Mouse (Mus musculus): ENCODE measurements at regions not wholly inside any gene's neighbourhood (a gene's known extent, or its start where the extent isn't known, plus 50 kb on each side); places are given as distances from the start of the nearest gene placed in this dataset.

GRCm38 (mm10) chr10:97159396-97159760, 320.0 kb upstream of the Dcn start:
- Histone ChIP-seq H3K27ac (ENCODE audit: low read depth, low read length) (no peak overlapping the region; the same call in 1 of the 2 replicates), H3K36me3 (ENCODE audit: control insufficient read depth, insufficient read depth, low read length) (no peaks in the 10 kb centered on the region), H3K9ac (ENCODE audit: low read depth, low read length) (no peak overlapping the region), H3K27me3 (replicated peaks; ENCODE audit: control insufficient read depth, insufficient read depth, low read length) (no peaks in the 10 kb centered on the region), H3K4me1 (ENCODE audit: control insufficient read depth, insufficient read depth, low read depth, low read length) (0 out of 2 replicates have a peak, but pooled peaks cover 3% of the 10 kb centered on the region), H3K4me3 (ENCODE audit: low read length) (no peak overlapping the region), H3K4me2 (ENCODE audit: low read length) (no peak overlapping the region), H3K9me3 (ENCODE audit: control insufficient read depth, low read length) (no peaks in the 10 kb centered on the region)
- peak; percentile 77 for ATAC-seq
- 35% methylated on average over 1 of the region's 1 CpGs for WGBS

- no peaks in the 10 kb centered on the region for H3K27me3 ChIP-seq (replicated peaks; ENCODE audit: control insufficient read depth, insufficient read depth, low read length)
- 51% methylated on average over 10 of the region's 10 CpGs for WGBS
- H3K27ac ChIP-seq (ENCODE audit: low read depth, low read length), result peak overlapping the region; percentile 14; the same call in 1 of the 2 replicates
- H3K4me3 ChIP-seq (ENCODE audit: low read length), result no peak overlapping the region
- no peak overlapping the region for H3K4me2 ChIP-seq (ENCODE audit: low read length)
- 0 out of 2 replicates have a peak, but pooled peaks cover 3% of the 10 kb centered on the region for H3K4me1 ChIP-seq (ENCODE audit: control insufficient read depth, insufficient read depth, low read depth, low read length)
- H3K9ac ChIP-seq (ENCODE audit: low read depth, low read length), result no peak overlapping the region
- no peaks in the 10 kb centered on the region for H3K9me3 ChIP-seq (ENCODE audit: control insufficient read depth, low read length)
- no peaks in the 10 kb centered on the region for H3K36me3 ChIP-seq (ENCODE audit: control insufficient read depth, insufficient read depth, low read length)
- peak; percentile 67 for ATAC-seq
Observed at GRCm38 (mm10) chr10:97159831-97160575, 319.4 kb upstream of the Dcn start.

- H3K27me3 ChIP-seq (replicated peaks; ENCODE audit: control insufficient read depth, insufficient read depth, low read length), result no peaks in the 10 kb centered on the region
- 0 out of 2 replicates have a peak, but pooled peaks cover 3% of the 10 kb centered on the region for H3K4me1 ChIP-seq (ENCODE audit: control insufficient read depth, insufficient read depth, low read depth, low read length)
- 46% methylated on average over 2 of the region's 2 CpGs for WGBS
- no peak overlapping the region for H3K27ac ChIP-seq (ENCODE audit: low read depth, low read length)
- ATAC-seq, result no peak
- H3K9me3 ChIP-seq (ENCODE audit: control insufficient read depth, low read length), result no peaks in the 10 kb centered on the region
- no peak overlapping the region for H3K4me3 ChIP-seq (ENCODE audit: low read length)
- no peak overlapping the region for H3K9ac ChIP-seq (ENCODE audit: low read depth, low read length)
- no peak overlapping the region for H3K4me2 ChIP-seq (ENCODE audit: low read length)
- H3K36me3 ChIP-seq (ENCODE audit: control insufficient read depth, insufficient read depth, low read length), result no peaks in the 10 kb centered on the region
Observed at GRCm38 (mm10) chr10:97160892-97161291, 318.5 kb upstream of the Dcn start.

- WGBS, result 54% methylated on average over 3 of the region's 3 CpGs
- Histone ChIP-seq H3K27ac (ENCODE audit: low read depth, low read length) (no peak overlapping the region), H3K9me3 (ENCODE audit: control insufficient read depth, low read length) (no peaks in the 10 kb centered on the region), H3K9ac (ENCODE audit: low read depth, low read length) (no peak overlapping the region), H3K4me2 (ENCODE audit: low read length) (no peak overlapping the region), H3K27me3 (replicated peaks; ENCODE audit: control insufficient read depth, insufficient read depth, low read length) (no peaks in the 10 kb centered on the region), H3K4me1 (ENCODE audit: control insufficient read depth, insufficient read depth, low read depth, low read length) (no peaks in the 10 kb centered on the region), H3K4me3 (ENCODE audit: low read length) (no peak overlapping the region), H3K36me3 (ENCODE audit: control insufficient read depth, insufficient read depth, low read length) (no peaks in the 10 kb centered on the region)
- no peak for ATAC-seq
Observed at GRCm38 (mm10) chr10:97178468-97178867, 300.9 kb upstream of the Dcn start.

- Histone ChIP-seq H3K9me3 (ENCODE audit: control insufficient read depth, low read length) (no peaks in the 10 kb centered on the region), H3K9ac (ENCODE audit: low read depth, low read length) (no peak overlapping the region), H3K27me3 (replicated peaks; ENCODE audit: control insufficient read depth, insufficient read depth, low read length) (no peaks in the 10 kb centered on the region), H3K27ac (ENCODE audit: low read depth, low read length) (no peak overlapping the region), H3K4me1 (ENCODE audit: control insufficient read depth, insufficient read depth, low read depth, low read length) (no peaks in the 10 kb centered on the region), H3K4me3 (ENCODE audit: low read length) (no peak overlapping the region), H3K4me2 (ENCODE audit: low read length) (no peak overlapping the region), H3K36me3 (ENCODE audit: control insufficient read depth, insufficient read depth, low read length) (no peaks in the 10 kb centered on the region)
- no peak for ATAC-seq
Observed at GRCm38 (mm10) chr10:97189696-97190095, 289.7 kb upstream of the Dcn start.

GRCm38 (mm10) chr10:97211238-97211695, 268.1 kb upstream of the Dcn start:
- H3K27ac ChIP-seq (ENCODE audit: low read depth, low read length), result no peak overlapping the region

GRCm38 (mm10) chr10:97211785-97212398, 267.5 kb upstream of the Dcn start:
- peak; percentile 54; the same call in 1 of the 2 replicates for ATAC-seq
- 66% methylated on average over 7 of the region's 7 CpGs for WGBS
- peak overlapping the region; percentile 23 for H3K27ac ChIP-seq (ENCODE audit: low read depth, low read length)

More at GRCm38 (mm10) chr10:97211238-97211695, 268.1 kb upstream of the Dcn start:
- no peak overlapping the region for H3K4me2 ChIP-seq (ENCODE audit: low read length)
- H3K9me3 ChIP-seq (ENCODE audit: control insufficient read depth, low read length), result no peaks in the 10 kb centered on the region
- ATAC-seq, result peak; percentile 60
- 38% methylated on average over 4 of the region's 4 CpGs for WGBS
- no peaks in the 10 kb centered on the region for H3K27me3 ChIP-seq (replicated peaks; ENCODE audit: control insufficient read depth, insufficient read depth, low read length)
- no peak overlapping the region for H3K4me3 ChIP-seq (ENCODE audit: low read length)
- no peak overlapping the region for H3K9ac ChIP-seq (ENCODE audit: low read depth, low read length)
- H3K36me3 ChIP-seq (ENCODE audit: control insufficient read depth, insufficient read depth, low read length), result no peaks in the 10 kb centered on the region
- H3K4me1 ChIP-seq (ENCODE audit: control insufficient read depth, insufficient read depth, low read depth, low read length), result peaks cover 3% of the 10 kb centered on the region; the same call in 1 of the 2 replicates

GRCm38 (mm10) chr10:97219474-97219873, 259.9 kb upstream of the Dcn start:
- Histone ChIP-seq H3K9ac (ENCODE audit: low read depth, low read length) (no peak overlapping the region), H3K4me2 (ENCODE audit: low read length) (no peak overlapping the region), H3K4me1 (ENCODE audit: control insufficient read depth, insufficient read depth, low read depth, low read length) (no peaks in the 10 kb centered on the region), H3K27me3 (replicated peaks; ENCODE audit: control insufficient read depth, insufficient read depth, low read length) (no peaks in the 10 kb centered on the region), H3K4me3 (ENCODE audit: low read length) (no peak overlapping the region), H3K27ac (ENCODE audit: low read depth, low read length) (no peak overlapping the region), H3K9me3 (ENCODE audit: control insufficient read depth, low read length) (no peaks in the 10 kb centered on the region), H3K36me3 (ENCODE audit: control insufficient read depth, insufficient read depth, low read length) (no peaks in the 10 kb centered on the region)
- 0 out of 2 replicates have a peak, but pooled peaks have one; percentile 30 for ATAC-seq
- WGBS, result 59% methylated on average over 3 of the region's 3 CpGs

More at GRCm38 (mm10) chr10:97211785-97212398, 267.5 kb upstream of the Dcn start:
- Histone ChIP-seq H3K36me3 (ENCODE audit: control insufficient read depth, insufficient read depth, low read length) (no peaks in the 10 kb centered on the region), H3K4me2 (ENCODE audit: low read length) (no peak overlapping the region), H3K4me1 (ENCODE audit: control insufficient read depth, insufficient read depth, low read depth, low read length) (peaks cover 3% of the 10 kb centered on the region; the same call in 1 of the 2 replicates), H3K9me3 (ENCODE audit: control insufficient read depth, low read length) (no peaks in the 10 kb centered on the region), H3K4me3 (ENCODE audit: low read length) (no peak overlapping the region), H3K9ac (ENCODE audit: low read depth, low read length) (no peak overlapping the region), H3K27me3 (replicated peaks; ENCODE audit: control insufficient read depth, insufficient read depth, low read length) (no peaks in the 10 kb centered on the region)

- Histone ChIP-seq H3K27me3 (replicated peaks; ENCODE audit: control insufficient read depth, insufficient read depth, low read length) (no peaks in the 10 kb centered on the region), H3K4me3 (ENCODE audit: low read length) (no peak overlapping the region), H3K36me3 (ENCODE audit: control insufficient read depth, insufficient read depth, low read length) (no peaks in the 10 kb centered on the region), H3K27ac (ENCODE audit: low read depth, low read length) (no peak overlapping the region), H3K4me2 (ENCODE audit: low read length) (no peak overlapping the region), H3K9ac (ENCODE audit: low read depth, low read length) (no peak overlapping the region), H3K4me1 (ENCODE audit: control insufficient read depth, insufficient read depth, low read depth, low read length) (no peaks in the 10 kb centered on the region), H3K9me3 (ENCODE audit: control insufficient read depth, low read length) (no peaks in the 10 kb centered on the region)
- WGBS, result 83% methylated on average over 3 of the region's 3 CpGs
- no peak for ATAC-seq
Observed at GRCm38 (mm10) chr10:97220431-97220830, 259.0 kb upstream of the Dcn start.

Measured in hindbrain, embryonic 16.5 days (tissue).